Mouse (Mus musculus): ENCODE measurements around the gene Map4k2. TPM values are rescaled to one million over a fixed set of nuclear protein-coding genes. Genes with fewer than 3 reads are reported as not detected.

Gene Map4k2
- total and polyA plus RNA-seq, 3 experiments, result 55.5 to 119 (median 95.2) TPM

DNA sequence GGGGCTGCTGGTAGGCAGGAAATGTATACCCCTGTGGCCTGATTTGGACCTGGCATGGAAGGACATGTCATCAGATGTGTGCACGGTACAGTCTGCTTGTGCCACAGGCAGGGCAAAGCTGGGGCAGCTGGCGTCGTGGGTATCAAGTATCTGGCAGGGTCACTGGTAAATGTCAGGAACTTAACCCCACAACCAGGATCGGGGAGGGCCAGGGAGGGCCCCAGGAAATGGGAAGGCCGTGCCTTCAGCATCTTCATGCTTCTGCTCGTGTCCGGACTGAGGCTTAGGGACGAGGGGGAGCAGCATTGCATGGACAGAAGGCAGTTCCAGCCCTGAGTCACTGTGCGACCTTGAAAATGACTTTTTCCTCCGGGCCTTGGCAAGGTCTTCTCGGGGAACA, 44.0 kb downstream of the Map4k2 start:
- no peak overlapping the region for H3K27ac ChIP-seq (ENCODE audit: insufficient read depth, low read depth)
- dilution Hi-C loops (cut with MboI; ENCODE audit: extremely low pct_ligation_motif_present, extremely low pct_unique_long_range_greater_than_20kb, low sequenced_read_pairs), result no loop called here
- no peaks in the 10 kb centered on the region for H3K27me3 ChIP-seq (replicated peaks)
- H3K4me3 ChIP-seq (replicated peaks in 1 of 3; ENCODE audit: low read depth in 2 of 3, low read length in 2 of 3, poor library complexity in 1 of 3), result no peak overlapping the region
- in situ Hi-C loops (cut with MboI; ENCODE audit: low pct_ligation_motif_present, low pct_unique_long_range_greater_than_20kb, low sequenced_read_pairs), result no loop called here
- no peak for DNase-seq (ENCODE audit: extremely low read depth)
- H3K9ac ChIP-seq (ENCODE audit: insufficient read depth, low read depth), result no peak overlapping the region
- TF ChIP-seq POLR2A (IDR thresholded peaks at IDR 0.05; ENCODE audit: low read depth, low read length) (no peak), ZC3H11A (IDR thresholded peaks at IDR 0.05; ENCODE audit: low read depth, low read length) (no peak), IRF4 (IDR thresholded peaks at IDR 0.05; ENCODE audit: low read depth, low read length) (no peak), TCF12 (IDR thresholded peaks at IDR 0.05; ENCODE audit: low read depth, low read length) (no peak), RAD21 (IDR thresholded peaks at IDR 0.05; ENCODE audit: low read depth, low read length) (no peak), HCFC1 (IDR thresholded peaks at IDR 0.05; ENCODE audit: low read depth, low read length) (no peak), CTCF (conservative IDR thresholded peaks at IDR 0.05 in 1 of 2, IDR thresholded peaks at IDR 0.05 in 1 of 2; ENCODE audit: low read depth in 2 of 2, low read length in 2 of 2) (no peak), RCOR1 (conservative IDR thresholded peaks at IDR 0.05; ENCODE audit: low read depth, low read length) (no peak), MAZ (IDR thresholded peaks at IDR 0.05; ENCODE audit: low read depth, low read length) (no peak), NELFE (IDR thresholded peaks at IDR 0.05; ENCODE audit: low read depth, low read length) (no peak)
- H3K4me1 ChIP-seq (ENCODE audit: control insufficient read depth in 1 of 2, insufficient read depth in 2 of 2), result peaks cover 8 to 12% of the 10 kb centered on the region in 2 experiments
- H3K4me2 ChIP-seq (ENCODE audit: insufficient read depth, low read depth, poor library complexity, severe bottlenecking), result no peak overlapping the region
- peaks cover 3 to 38% of the 10 kb centered on the region in 2 experiments for H3K36me3 ChIP-seq (replicated peaks in 1 of 2; ENCODE audit: control insufficient read depth in 1 of 2, insufficient read depth in 1 of 2, low read length in 1 of 2)
- no peaks in the 10 kb centered on the region for H3K9me3 ChIP-seq (replicated peaks; ENCODE audit: low read length)
- no peaks in the 10 kb centered on the region for H3K79me2 ChIP-seq (replicated peaks; ENCODE audit: control insufficient read depth, extremely low read depth, insufficient read depth, poor library complexity, severe bottlenecking)

DNA sequence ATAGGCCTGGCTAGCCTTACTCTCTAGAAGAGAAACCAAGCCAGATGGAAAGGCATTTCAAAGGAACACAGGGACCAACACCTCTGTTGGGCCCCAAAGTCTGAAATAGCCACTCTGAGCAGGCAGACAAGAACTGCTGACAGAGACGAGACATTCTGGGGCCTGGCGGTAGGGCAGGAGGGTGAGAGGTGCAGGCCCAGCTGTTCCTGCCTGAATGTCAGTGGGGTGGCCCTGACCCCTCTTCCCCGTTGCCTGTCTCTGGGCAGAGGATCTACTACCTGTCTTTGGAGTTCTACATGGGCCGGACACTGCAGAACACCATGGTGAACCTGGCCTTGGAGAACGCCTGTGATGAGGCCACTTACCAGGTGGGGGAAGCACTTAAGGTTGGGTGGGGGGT, 44.5 kb downstream of the Map4k2 start:
- no peak for DNase-seq (ENCODE audit: extremely low read depth)
- Histone ChIP-seq H3K36me3 (replicated peaks in 1 of 2; ENCODE audit: control insufficient read depth in 1 of 2, insufficient read depth in 1 of 2, low read length in 1 of 2) (peaks cover under 1 to 40% of the 10 kb centered on the region in 2 experiments), H3K27me3 (replicated peaks) (no peaks in the 10 kb centered on the region), H3K4me2 (ENCODE audit: insufficient read depth, low read depth, poor library complexity, severe bottlenecking) (no peak overlapping the region), H3K4me3 (replicated peaks in 1 of 3; ENCODE audit: low read depth in 2 of 3, low read length in 2 of 3, poor library complexity in 1 of 3) (no peak overlapping the region), H3K9ac (ENCODE audit: insufficient read depth, low read depth) (no peak overlapping the region), H3K9me3 (replicated peaks; ENCODE audit: low read length) (no peaks in the 10 kb centered on the region), H3K27ac (ENCODE audit: insufficient read depth, low read depth) (no peak overlapping the region), H3K79me2 (replicated peaks; ENCODE audit: control insufficient read depth, extremely low read depth, insufficient read depth, poor library complexity, severe bottlenecking) (no peaks in the 10 kb centered on the region), H3K4me1 (ENCODE audit: control insufficient read depth in 1 of 2, insufficient read depth in 2 of 2) (peaks cover 9 to 12% of the 10 kb centered on the region in 2 experiments)
- in situ Hi-C loops (cut with MboI; ENCODE audit: low pct_ligation_motif_present, low pct_unique_long_range_greater_than_20kb, low sequenced_read_pairs), result no loop called here
- dilution Hi-C loops (cut with MboI; ENCODE audit: extremely low pct_ligation_motif_present, extremely low pct_unique_long_range_greater_than_20kb, low sequenced_read_pairs), result no loop called here
- TF ChIP-seq EP300 (IDR thresholded peaks at IDR 0.05; ENCODE audit: low read length), result no peak
- no peak for TF ChIP-seq KAT2A (IDR thresholded peaks at IDR 0.05; ENCODE audit: insufficient replicate concordance, low read length)
- no peak for TF ChIP-seq NELFE (IDR thresholded peaks at IDR 0.05; ENCODE audit: low read depth, low read length)
- TF ChIP-seq POLR2A (IDR thresholded peaks at IDR 0.05; ENCODE audit: low read depth, low read length), result no peak
- no peak for TF ChIP-seq USF2 (conservative IDR thresholded peaks at IDR 0.05; ENCODE audit: low read depth, low read length)
- no peak for TF ChIP-seq ELF1 (IDR thresholded peaks at IDR 0.05; ENCODE audit: low read depth, low read length)
- TF ChIP-seq SIN3A (IDR thresholded peaks at IDR 0.05; ENCODE audit: low read length), result no peak
- TF ChIP-seq CTCF (conservative IDR thresholded peaks at IDR 0.05 in 1 of 2, IDR thresholded peaks at IDR 0.05 in 1 of 2; ENCODE audit: low read depth in 2 of 2, low read length in 2 of 2), result no peak
- no peak for TF ChIP-seq TBP (conservative IDR thresholded peaks at IDR 0.05; ENCODE audit: low read depth, low read length)
- TF ChIP-seq TCF12 (IDR thresholded peaks at IDR 0.05; ENCODE audit: low read depth, low read length), result no peak
- no peak for TF ChIP-seq ZNF384 (IDR thresholded peaks at IDR 0.05; ENCODE audit: low read depth, low read length)
- TF ChIP-seq CHD1 (IDR thresholded peaks at IDR 0.05; ENCODE audit: low read depth, low read length), result no peak
- no peak for TF ChIP-seq E2F4 (IDR thresholded peaks at IDR 0.05; ENCODE audit: insufficient replicate concordance, low read depth, low read length)
- TF ChIP-seq USF1 (IDR thresholded peaks at IDR 0.05; ENCODE audit: low read depth, low read length), result no peak
- no peak for TF ChIP-seq JUND (conservative IDR thresholded peaks at IDR 0.05; ENCODE audit: low read depth, low read length)
- no peak for TF ChIP-seq NRF1 (IDR thresholded peaks at IDR 0.05; ENCODE audit: low read depth, low read length)
- no peak for TF ChIP-seq MAZ (IDR thresholded peaks at IDR 0.05; ENCODE audit: low read depth, low read length)
- TF ChIP-seq MAX (IDR thresholded peaks at IDR 0.05; ENCODE audit: low read length), result no peak
- no peak for TF ChIP-seq POLR2AphosphoS2 (IDR thresholded peaks at IDR 0.05; ENCODE audit: low read depth, low read length)
